Mouse (Mus musculus) embryo, embryonic 11 days (tissue): ENCODE data around the gene Pdlim4.
"Not testable (repeated sequence)": the region's sequence is repeated elsewhere in the genome, so short reads cannot be mapped to it uniquely, and the experiment has no call there.

Source experiments
- DNase-seq: peaks from one replicate; pipeline ENCODE4 v3.0.0-alpha.2; 2015

The Pdlim4 gene

GRCm38 (mm10) chr11:54060316-54060715 is 8.5 kb downstream of the Pdlim4 start:
- DNase-seq, result peak; percentile 64

DNA sequence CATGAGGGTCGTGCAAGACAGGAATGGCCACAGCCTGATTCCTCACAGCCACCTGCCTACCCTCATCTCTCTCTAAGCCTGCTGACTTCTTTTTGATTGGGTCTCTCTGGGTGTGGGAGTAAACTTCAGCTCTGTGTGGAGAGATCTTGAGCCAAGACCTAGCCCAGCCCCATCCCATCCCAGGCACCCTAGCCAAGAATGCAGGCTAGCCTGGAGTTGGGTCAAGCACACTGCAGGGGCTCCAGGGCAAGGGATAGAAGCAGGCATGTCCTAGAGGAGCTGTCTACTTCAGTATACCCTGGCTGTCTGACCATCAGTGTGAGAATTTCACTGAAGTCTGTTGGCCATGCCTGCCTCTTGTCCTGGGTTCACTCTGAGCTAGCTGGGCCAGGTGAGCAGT is 9.3 kb downstream of the Pdlim4 start:
- no peak for DNase-seq

GRCm38 (mm10) chr11:54058643-54059042 is 10.2 kb downstream of the Pdlim4 start:
- DNase-seq, result peak; percentile 59

DNA sequence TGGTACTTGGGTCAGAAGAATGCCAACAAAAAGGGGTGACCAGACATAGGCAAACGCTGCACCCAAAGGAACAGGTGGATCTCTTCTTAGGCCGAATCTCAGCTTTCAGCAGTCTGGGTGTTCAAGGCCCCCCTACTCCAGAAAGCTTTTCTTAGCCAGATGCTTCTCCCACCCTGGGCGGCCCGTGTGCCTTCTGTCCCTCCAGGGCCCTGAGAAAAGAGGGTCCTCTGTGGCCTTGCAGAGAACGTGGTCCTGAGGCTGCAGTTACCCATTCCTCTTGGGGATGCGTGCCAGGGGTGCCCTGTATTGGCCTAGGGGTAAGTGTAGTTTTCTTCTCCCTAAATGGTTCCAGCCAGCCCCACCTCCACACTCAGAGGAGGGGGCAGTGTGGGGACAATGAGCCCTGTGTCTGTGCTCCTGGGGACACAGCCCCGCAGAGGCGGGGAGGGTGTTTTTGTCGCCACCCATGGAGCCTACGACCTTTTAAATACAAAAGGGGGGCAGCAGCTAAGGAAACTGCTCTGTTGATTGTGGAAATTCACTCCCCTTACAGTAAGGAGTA is 10.7 kb downstream of the Pdlim4 start:
- peak; percentile 48 for DNase-seq

- DNase-seq, result peak; percentile 71
These were observed 11.4 kb downstream of the Pdlim4 start for GRCm38 (mm10) chr11:54057428-54057827.

DNA sequence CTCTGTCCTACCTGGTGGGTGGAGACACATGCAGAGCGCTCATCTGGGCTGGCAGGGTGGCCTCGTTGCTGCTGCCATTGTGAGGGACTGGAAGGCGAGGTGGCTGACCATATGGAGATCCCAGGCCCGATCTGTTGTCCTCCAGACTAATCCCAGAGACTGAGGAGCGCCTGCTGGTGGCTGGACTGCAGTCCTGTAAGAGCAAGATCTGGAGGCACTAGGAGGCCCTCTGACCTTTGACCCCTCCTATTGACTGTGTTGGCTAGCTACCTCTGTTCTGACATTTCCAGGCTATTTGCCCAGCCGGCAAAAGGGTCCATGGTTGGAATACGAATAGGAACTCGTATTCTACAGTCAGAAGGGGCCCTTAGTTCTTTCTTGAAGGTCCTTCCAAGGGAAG is 12.7 kb downstream of the Pdlim4 start:
- peak; percentile 80 for DNase-seq

DNA sequence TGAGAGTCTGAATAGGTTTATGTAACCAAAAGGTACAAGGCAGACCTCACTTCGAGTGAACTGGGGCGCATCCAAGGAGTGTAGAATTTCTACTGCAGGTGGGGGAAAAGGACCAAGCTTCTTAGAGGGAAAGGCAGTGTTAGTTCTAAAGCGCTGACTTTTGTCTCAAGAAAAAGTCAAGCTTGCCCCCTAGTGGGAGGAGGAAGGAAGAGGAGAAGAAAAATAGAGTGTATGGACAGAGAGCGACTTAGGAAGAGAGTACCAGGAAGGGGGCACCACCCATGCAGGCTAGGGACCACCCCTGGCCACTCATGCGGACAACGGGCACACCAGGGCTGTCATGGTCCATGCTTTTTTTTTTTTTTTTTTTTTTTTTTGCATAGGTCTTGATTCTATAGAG is 14.6 kb downstream of the Pdlim4 start:
- DNase-seq, result peak; percentile 84

GRCm38 (mm10) chr11:54053090-54053489 is 15.7 kb downstream of the Pdlim4 start:
- no peak for DNase-seq

DNA sequence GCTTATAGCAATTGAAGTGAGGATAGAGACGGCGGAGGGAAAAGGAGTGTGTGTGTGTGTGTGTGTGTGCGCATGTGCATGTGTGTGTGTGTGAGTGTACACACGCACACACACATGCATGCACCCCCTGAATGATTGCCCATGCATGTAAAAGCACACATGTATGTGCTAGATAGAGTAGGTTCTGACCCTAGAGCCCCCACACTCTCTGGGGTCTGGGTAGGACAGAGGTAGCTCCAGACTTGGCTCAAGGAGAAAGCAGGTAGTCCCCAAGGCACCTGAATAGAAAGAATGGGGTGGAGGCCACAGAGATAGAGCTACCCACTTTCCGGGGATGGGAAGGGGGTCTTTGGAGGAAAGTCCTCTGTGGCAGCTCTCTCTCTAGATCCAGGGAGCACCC is 16.7 kb downstream of the Pdlim4 start:
- DNase-seq, result no peak

GRCm38 (mm10) chr11:54051161-54051560 is 17.7 kb downstream of the Pdlim4 start:
- DNase-seq, result no peak

- no peak for DNase-seq
These were observed 18.6 kb downstream of the Pdlim4 start for GRCm38 (mm10) chr11:54050205-54050604.

- DNase-seq, result no peak
These were observed 28.1 kb downstream of the Pdlim4 start for GRCm38 (mm10) chr11:54040676-54041075.

DNA sequence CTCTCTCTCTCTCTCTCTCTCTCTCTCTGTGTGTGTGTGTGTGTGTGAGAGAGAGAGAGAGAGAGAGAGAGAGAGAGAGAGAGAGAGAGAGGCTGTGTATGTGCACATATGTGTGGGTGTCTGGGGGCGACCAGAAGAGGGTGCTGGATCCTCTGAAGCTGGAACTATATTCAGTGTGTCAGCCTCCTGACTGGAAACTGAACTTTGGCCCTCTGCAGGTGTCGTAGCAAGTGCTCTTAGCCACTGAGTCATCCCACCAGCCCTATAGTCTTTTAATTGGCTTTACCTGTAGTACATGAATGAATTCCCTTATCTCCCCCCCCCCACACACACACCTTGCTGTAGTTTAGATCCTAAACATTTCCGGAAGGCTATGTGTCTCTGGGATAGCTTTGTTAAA is 35.9 kb downstream of the Pdlim4 start:
- not testable (repeated sequence) for DNase-seq

DNA sequence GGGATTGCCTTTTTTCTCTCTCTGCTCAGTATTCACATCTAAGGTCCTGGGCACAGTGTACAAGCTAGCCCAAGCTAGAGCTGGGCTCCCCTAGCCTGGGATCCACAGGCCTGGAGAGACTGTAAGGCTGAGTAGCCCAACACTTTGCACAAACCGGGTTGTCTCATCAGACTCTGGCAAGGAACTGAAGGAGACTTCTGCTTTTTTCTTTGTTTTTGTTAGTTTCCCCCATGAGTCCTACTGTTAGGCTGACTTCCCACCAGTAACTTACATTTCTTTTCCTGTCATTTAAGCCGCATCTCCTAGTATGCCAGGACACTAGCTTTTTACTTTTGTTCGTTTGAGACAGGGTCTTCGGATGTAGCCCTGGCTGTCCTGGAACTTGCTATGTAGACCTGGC is 39.8 kb downstream of the Pdlim4 start:
- DNase-seq, result no peak

GRCm38 (mm10) chr11:54028044-54028951 is 40.5 kb downstream of the Pdlim4 start, which contains the start of gene Slc22a4:
Slc22a4 (minus strand) TSS chr11:54028090.
- peak; percentile 85 for DNase-seq

DNA sequence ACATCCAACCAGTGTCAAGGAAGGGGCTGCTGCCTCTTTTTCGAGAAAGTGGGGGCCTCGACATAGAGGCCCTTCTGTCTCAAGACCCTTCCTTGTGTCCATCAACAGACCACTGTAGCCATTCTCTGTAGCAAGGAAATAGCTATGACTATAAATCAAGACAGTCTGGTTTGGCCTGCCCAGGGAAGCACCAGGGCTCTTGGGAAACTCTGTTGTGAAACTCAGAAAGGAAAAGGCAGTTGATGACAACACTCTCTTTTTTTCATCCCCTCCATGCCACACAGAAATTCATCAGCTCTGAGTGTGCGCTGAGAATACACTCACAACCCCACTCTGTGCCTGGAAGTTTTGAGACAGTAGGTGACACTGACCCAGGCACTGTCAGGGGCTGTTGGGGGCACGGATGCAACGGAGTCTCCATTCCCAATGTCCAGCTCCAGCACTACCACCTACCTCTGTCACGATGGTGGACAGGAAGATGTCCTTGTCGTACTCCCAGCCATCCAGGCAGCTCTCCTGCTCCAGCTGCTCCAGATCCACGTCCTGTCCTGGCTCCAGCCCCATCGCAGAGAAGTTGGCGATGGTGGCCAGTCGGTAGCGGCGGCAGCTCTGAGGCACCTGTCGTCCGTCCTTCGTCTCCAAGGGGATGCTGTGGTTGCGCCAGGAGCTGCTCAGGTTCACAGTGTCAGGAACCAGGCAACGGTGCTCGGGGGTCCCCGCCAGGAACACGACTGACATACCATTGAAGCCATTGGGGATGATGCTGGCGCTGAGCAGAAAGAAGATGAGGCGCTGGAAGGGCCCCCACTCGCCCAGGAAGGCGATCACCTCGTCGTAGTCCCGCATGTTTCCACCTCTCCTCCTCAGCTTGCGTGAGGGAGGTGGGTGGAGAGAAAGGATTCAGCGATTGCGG is 41.4 kb downstream of the Pdlim4 start:
- DNase-seq, result no peak

- no peak for DNase-seq
These were observed 42.2 kb downstream of the Pdlim4 start for GRCm38 (mm10) chr11:54026491-54027041.

DNA sequence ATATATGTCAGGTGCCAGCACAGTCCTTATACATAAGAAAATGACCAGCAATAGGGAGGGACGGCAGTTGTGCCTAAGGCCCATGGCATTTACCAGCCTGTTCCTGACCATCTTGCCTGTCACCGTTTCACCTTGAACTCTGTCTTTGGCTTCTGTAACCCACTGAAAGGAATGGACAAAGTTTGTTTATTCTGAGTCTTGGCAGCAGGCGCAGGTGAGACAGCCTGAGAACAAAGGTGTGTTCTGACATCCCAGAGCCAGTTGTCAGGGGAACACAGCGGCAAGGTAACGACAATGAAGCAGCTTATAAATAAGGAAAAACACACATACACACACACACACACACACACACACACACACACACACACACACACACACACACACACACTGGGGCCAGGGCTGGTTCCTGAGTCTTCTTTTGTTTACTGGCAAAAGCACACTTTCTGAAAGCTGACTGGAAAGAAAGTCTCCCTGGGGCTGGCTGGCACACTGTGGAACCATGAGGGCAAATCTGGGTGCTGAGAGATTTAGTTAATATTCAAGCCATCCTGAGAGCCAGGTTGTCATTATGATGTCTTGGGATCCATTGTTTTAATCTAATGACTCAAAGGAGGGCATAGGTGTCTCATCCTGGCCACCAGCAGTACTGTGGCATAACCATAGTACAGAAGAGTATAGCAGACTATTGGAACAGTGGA is 47.3 kb downstream of the Pdlim4 start:
- no peak for DNase-seq

DNA sequence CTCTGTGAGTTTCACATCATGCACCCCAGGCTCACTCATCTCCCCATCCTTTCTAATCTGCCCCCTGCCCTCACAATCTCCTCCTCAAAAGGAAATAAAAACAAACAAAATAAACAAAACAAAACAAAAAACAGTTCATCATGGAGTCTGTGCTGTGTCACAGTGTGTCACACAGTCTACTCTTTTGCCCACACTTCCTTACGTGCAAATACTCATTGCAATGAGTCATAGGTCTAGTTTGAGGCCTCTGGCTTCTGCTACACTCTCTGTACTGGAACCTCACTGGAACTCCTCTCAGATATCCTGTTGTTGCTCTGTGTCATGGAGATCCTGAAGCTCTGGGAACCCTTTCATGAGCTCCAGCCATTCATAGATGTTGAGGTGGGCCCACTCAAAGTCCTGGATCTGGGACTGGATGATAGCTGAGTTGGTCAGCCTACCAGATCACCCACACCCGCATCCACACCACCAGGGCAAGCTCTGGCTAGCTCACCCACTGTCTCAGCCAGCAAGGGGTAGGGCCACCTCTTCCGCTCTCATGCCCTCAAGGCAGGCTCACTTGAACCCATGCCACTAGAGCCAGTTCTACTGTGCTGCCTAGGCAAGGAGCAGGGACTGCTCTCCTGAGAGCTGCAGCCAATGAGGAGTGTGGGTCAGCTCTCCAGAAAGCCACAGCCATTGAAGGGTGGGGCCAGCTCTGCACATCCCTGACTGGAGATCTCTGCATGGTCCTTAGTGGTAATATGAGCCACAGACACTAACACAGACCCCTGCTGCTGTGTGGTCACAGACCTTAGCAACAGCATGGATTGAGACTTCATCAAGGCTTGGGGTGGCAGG is 49.7 kb downstream of the Pdlim4 start:
- no peak for DNase-seq

DNA sequence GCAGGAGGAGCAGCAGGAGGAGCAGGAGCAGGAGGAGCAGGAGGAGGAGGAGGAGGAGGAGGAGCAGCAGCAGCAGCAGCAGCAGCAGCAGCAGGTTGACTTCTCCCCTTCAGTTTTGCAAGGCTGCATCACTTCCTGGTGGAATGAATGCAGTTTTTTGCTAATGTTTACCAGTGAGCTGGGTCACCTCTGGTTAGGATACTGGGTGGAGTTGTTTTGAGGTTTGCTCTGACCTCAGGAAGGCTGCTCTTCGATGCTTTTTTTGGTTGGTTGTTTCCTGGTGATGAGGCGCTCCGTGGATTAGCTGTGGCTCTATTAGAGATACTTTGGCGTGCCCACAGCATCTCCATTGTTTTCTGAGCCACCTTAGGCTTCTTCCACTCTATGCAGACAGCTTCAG is 51.2 kb downstream of the Pdlim4 start:
- DNase-seq, result no peak

DNA sequence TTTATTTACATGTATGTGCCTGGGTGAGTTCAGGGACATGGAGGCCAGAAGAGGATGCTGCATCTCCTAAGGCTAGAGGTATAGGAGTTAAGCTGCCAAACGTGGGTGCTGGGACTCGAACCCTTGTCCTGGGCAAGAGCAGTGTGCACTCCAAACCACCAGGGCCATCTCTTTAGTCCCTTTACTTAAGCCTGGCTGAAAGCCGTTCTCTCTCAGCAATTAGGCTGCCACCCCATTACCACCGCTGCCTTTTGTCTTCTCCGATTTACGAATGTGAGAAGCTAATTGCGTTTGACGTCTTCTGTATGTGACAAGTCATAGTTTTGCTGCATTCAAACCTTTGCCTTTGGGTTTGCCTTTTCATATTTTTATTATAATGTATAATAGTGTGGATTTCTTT is 52.8 kb downstream of the Pdlim4 start:
- DNase-seq, result no peak
